Mouse (Mus musculus) heart, postnatal 0 days (tissue): ENCODE data around the gene Tspan33. TPM values are rescaled to one million over a fixed set of nuclear protein-coding genes. Genes with fewer than 3 reads are reported as not detected.

Experiments
- ATAC-seq: fragments of 200-750 bp; cut with Nextera tagmentation; 2 replicates; pipeline ENCODE4 v1.8.0; 2017; ENCODE audit warnings: low read depth, moderate number of reproducible peaks, moderate library complexity; ENCODE audit not compliant: insufficient read depth
- DNase-seq: peaks from one replicate; pipeline ENCODE4 v3.0.0-alpha.2; 2016; ENCODE audit warnings: low spot score
- H3K27ac ChIP-seq: fragments of 300-500 bp; sonication (generic); 2 replicates; pipeline ENCODE4 v1.5.1; 2014; ENCODE audit warnings: low read depth, mild to moderate bottlenecking
- H3K27me3 ChIP-seq: fragments of 300-500 bp; sonication (generic); 2 replicates; pipeline ENCODE4 v1.6.1; 2014; ENCODE audit warnings: low read length, mixed read lengths; ENCODE audit not compliant: control insufficient read depth, insufficient read depth
- H3K36me3 ChIP-seq: fragments of 300-500 bp; sonication (generic); replicated peaks from 2 replicates; pipeline ENCODE4 v1.6.1; 2014; ENCODE audit warnings: low read length, mixed read lengths; ENCODE audit not compliant: control insufficient read depth, insufficient read depth
- H3K4me1 ChIP-seq: fragments of 300-500 bp; sonication (generic); 2 replicates; pipeline ENCODE4 v1.6.1; 2014; ENCODE audit warnings: antibody characterized with exemption; ENCODE audit not compliant: control insufficient read depth, insufficient read depth
- H3K4me2 ChIP-seq: fragments of 300-500 bp; sonication (generic); 2 replicates; pipeline ENCODE4 v1.6.1; 2014; ENCODE audit warnings: low read depth, mild to moderate bottlenecking, low read length, moderate library complexity
- H3K4me3 ChIP-seq: fragments of 300-500 bp; sonication (generic); 2 replicates; pipeline ENCODE4 v1.5.1; 2014; ENCODE audit warnings: low read depth, low read length
- H3K9ac ChIP-seq: fragments of 300-500 bp; sonication (generic); replicated peaks from 2 replicates; pipeline ENCODE4 v1.6.1; 2014; ENCODE audit warnings: low read depth, low read length, mixed read lengths
- H3K9me3 ChIP-seq: fragments of 300-500 bp; sonication (generic); replicated peaks from 2 replicates; pipeline ENCODE4 v1.6.1; 2016; ENCODE audit warnings: low read length; ENCODE audit not compliant: control insufficient read depth
- CTCF ChIP-seq: IDR thresholded peaks from 2 replicates; pipeline ENCODE4 v1.5.1; 2016; ENCODE audit warnings: antibody characterized with exemption, control low read depth, low read depth
- EP300 ChIP-seq: IDR thresholded peaks from 2 replicates; pipeline ENCODE4 v1.6.1; 2016; ENCODE audit warnings: antibody characterized with exemption, low read depth
- WGBS: fragments of 180-500 bp; shearing (Covaris S2); extraction: QIAGEN DNeasy Blood & Tissue Kit; methylation state at CpG from one replicate; pipeline ENCODE4 v1.1.7; 2014; 5-methylcytosine and 5-hydroxymethylcytosine counted together
- polyA plus RNA-seq: library from polyadenylated mRNA; unstranded; fragments of >200 nt; fragmentation: Nextera tagmentation; extraction: Ambion mirVana; gene quantifications from 2 replicates; pipeline ENCODE4 v1.2.1, GENCODE M21; 2015
- total RNA-seq: library from RNA; depleted of rRNA; stranded (reverse); fragments of >200 nt; gene quantifications from 2 replicates; pipeline ENCODE4 v1.2.3, GENCODE M21; 2014; ENCODE audit warnings: low replicate concordance; rRNA removed

Tspan33 gene
- total and polyA plus RNA-seq, 2 experiments from 2014 or later, result 1.1 to 1.6 TPM

GRCm38 (mm10) chr6:29766874-29767273 lies 72.9 kb downstream of the Tspan33 start:
- H3K27ac ChIP-seq, result no peak overlapping the region
- H3K36me3 ChIP-seq, result no peaks in the 10 kb centered on the region
- no peak overlapping the region for H3K4me2 ChIP-seq
- ATAC-seq, result no peak
- TF ChIP-seq CTCF, result no peak
- no peak for TF ChIP-seq EP300
- 81% methylated on average over 2 of the region's 2 CpGs for WGBS
- no peak overlapping the region for H3K4me3 ChIP-seq
- DNase-seq, result no peak
- no peaks in the 10 kb centered on the region for H3K9me3 ChIP-seq
- 0 out of 2 replicates have a peak, but pooled peaks cover 6% of the 10 kb centered on the region for H3K4me1 ChIP-seq
- H3K27me3 ChIP-seq, result no peaks in the 10 kb centered on the region
- no peak overlapping the region for H3K9ac ChIP-seq

Other genes starting within 250 kb of the Tspan33 start
- 162 and 247 TPM in 2 replicates for gene Atp6v1f, start 226.5 kb upstream of the Tspan33 start, total RNA-seq
- 228 and 238 TPM in 2 replicates for gene Atp6v1f, start 226.5 kb upstream of the Tspan33 start, polyA plus RNA-seq
- gene Atp6v1fnb, start 222.8 kb upstream of the Tspan33 start, total RNA-seq, result not detected in 2 replicates
- not detected in 2 replicates for gene Atp6v1fnb, start 222.8 kb upstream of the Tspan33 start, polyA plus RNA-seq
- gene Kcp, start 186.3 kb upstream of the Tspan33 start, total RNA-seq, result 6.2 and 17.9 TPM in 2 replicates
- gene Kcp, start 186.3 kb upstream of the Tspan33 start, polyA plus RNA-seq, result 4.2 and 4.7 TPM in 2 replicates
- 3.5 and 3.6 TPM in 2 replicates for gene Irf5, start 167.6 kb upstream of the Tspan33 start, total RNA-seq
- 2.3 and 2.7 TPM in 2 replicates for gene Irf5, start 167.6 kb upstream of the Tspan33 start, polyA plus RNA-seq
- gene Tnpo3, start 84.3 kb upstream of the Tspan33 start, total RNA-seq, result 55.1 and 55.5 TPM in 2 replicates
- gene Tnpo3, start 84.3 kb upstream of the Tspan33 start, polyA plus RNA-seq, result 35.7 and 37.3 TPM in 2 replicates
- 50.9 and 54.7 TPM in 2 replicates for gene Smo, start 41.3 kb downstream of the Tspan33 start, total RNA-seq
- 6.5 and 7.1 TPM in 2 replicates for gene Smo, start 41.3 kb downstream of the Tspan33 start, polyA plus RNA-seq
- gene Ahcyl2, start 73.8 kb downstream of the Tspan33 start, total RNA-seq, result 19.4 and 31.6 TPM in 2 replicates
- 3.4 and 3.7 TPM in 2 replicates for gene Ahcyl2, start 73.8 kb downstream of the Tspan33 start, polyA plus RNA-seq
- gene Strip2, start 222.8 kb downstream of the Tspan33 start, total RNA-seq, result 144 and 168 TPM in 2 replicates
- gene Strip2, start 222.8 kb downstream of the Tspan33 start, polyA plus RNA-seq, result 61.8 and 63.8 TPM in 2 replicates